In the genomic region with DNA sequence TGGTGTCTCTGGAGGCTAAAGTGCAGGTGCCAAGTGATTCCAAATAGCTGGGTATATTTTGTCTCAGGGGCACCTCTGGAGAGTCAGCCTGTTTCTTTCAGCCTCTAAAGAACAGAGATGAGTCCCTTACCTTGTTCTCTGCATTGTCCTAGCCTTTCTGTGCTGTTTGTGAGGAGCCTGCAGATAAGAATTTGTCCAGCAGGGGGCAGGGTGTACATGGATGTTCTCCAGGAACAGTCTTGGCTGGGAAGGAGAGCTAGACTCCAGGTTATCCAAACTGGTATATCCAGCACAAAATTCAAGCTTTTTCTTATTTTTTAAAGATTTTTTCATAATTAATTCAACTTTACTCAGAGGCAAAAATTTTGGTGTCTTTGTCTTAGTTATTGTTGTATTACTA, we compare ENCODE assay signal across 10 mouse cellular contexts. TPM values are rescaled to one million over a fixed set of nuclear protein-coding genes. Genes with fewer than 3 reads are reported as not detected.
DNase-seq lines count a peak whose midpoint lies in the region; ATAC-seq lines count a peak whose summit lies in the region.
"Had no signal": no experiment of that assay in that cellular context is flagged by ENCODE, and none has a peak within 500 bp of the region (broad histone marks: within the 10 kb centered on the region; RNA-seq: fewer than 3 reads in every experiment).

No protein-coding gene starts in this region.

- H3K4me1 ChIP-seq in liver, embryonic 11.5 days (replicated peaks; ENCODE audit: control insufficient read depth, insufficient read depth, low read length): no peaks in the 10 kb centered on the region
- H3K4me1 ChIP-seq in embryonic facial prominence, embryonic 10.5 days: no peaks in the 10 kb centered on the region
- H3K4me1 ChIP-seq: embryonic facial prominence, embryonic 12.5 days; megakaryocyte, embryonic 14.5 days had no signal

- H3K4me2 ChIP-seq in liver, embryonic 11.5 days: no peak overlapping the region
- H3K4me2 ChIP-seq: embryonic facial prominence, embryonic 12.5 days had no signal

- no peaks in the 10 kb centered on the region for H3K27me3 ChIP-seq in liver, embryonic 11.5 days (replicated peaks; ENCODE audit: control insufficient read depth, insufficient read depth, low read length)
- H3K27me3 ChIP-seq in embryonic facial prominence, embryonic 10.5 days (replicated peaks; ENCODE audit: low read depth, poor library complexity, severe bottlenecking): no peaks in the 10 kb centered on the region
- H3K27me3 ChIP-seq: embryonic facial prominence, embryonic 12.5 days; megakaryocyte, embryonic 14.5 days had no signal

- DNase-seq in liver: peak; percentile 15
- DNase-seq in liver, embryonic 11.5 days (ENCODE audit: low spot score): no peak
- peak; percentile 21 for DNase-seq in adrenal gland, adult 2 months
- DNase-seq in embryonic facial prominence, embryonic 10.5 days (ENCODE audit: low spot score): peak; percentile 27
- DNase-seq in kidney, postnatal 25 days: peak; percentile 40 to 75
- peak; percentile 7 to 10 for DNase-seq in lung, adult 18-20 months
- DNase-seq in right cerebral cortex, postnatal 36 days (ENCODE audit: low spot score in 2 of 2): peak; percentile 5 to 26
- DNase-seq in natural killer cell, adult 2 months (ENCODE audit: low spot score in 2 of 2): no peak

- ATAC-seq in liver, embryonic 11.5 days (replicated peaks; ENCODE audit: low FRiP score): no peak

- no peak overlapping the region for H3K4me3 ChIP-seq in liver, embryonic 11.5 days (ENCODE audit: low read depth, low read length)
- no peak overlapping the region for H3K4me3 ChIP-seq in embryonic facial prominence, embryonic 10.5 days
- H3K4me3 ChIP-seq: embryonic facial prominence, embryonic 12.5 days had no signal

- H3K9me3 ChIP-seq in liver, embryonic 11.5 days (ENCODE audit: control insufficient read depth, low read length): no peaks in the 10 kb centered on the region
- no peaks in the 10 kb centered on the region for H3K9me3 ChIP-seq in embryonic facial prominence, embryonic 10.5 days
- H3K9me3 ChIP-seq: embryonic facial prominence, embryonic 12.5 days; megakaryocyte, embryonic 14.5 days had no signal

- H3K9ac ChIP-seq in liver, embryonic 11.5 days (ENCODE audit: low read depth, low read length): no peak overlapping the region
- H3K9ac ChIP-seq: embryonic facial prominence, embryonic 12.5 days had no signal

- H3K36me3 ChIP-seq in liver, embryonic 11.5 days (ENCODE audit: control insufficient read depth, insufficient read depth, low read length): no peaks in the 10 kb centered on the region
- H3K36me3 ChIP-seq in embryonic facial prominence, embryonic 10.5 days (replicated peaks): no peaks in the 10 kb centered on the region
- H3K36me3 ChIP-seq: embryonic facial prominence, embryonic 12.5 days had no signal

- no peak overlapping the region for H3K27ac ChIP-seq in liver, embryonic 11.5 days (ENCODE audit: low read depth, low read length)
- no peak overlapping the region for H3K27ac ChIP-seq in embryonic facial prominence, embryonic 10.5 days (replicated peaks)
- H3K27ac ChIP-seq: embryonic facial prominence, embryonic 12.5 days had no signal

RNA-seq across cellular contexts. Expression of a gene that starts 11.8 kb away (rescaled TPM):
- polyA plus RNA-seq in liver, embryonic 11.5 days (2014; fragmentation: Nextera tagmentation; extraction: Ambion mirVana): not detected in 2 replicates
- total RNA-seq in adrenal gland, adult 2 months (2021): not detected
- not detected in 2 replicates for polyA plus RNA-seq in adrenal gland, adult 2 months (2012; rRNA removed)
- polyA plus RNA-seq in embryonic facial prominence, embryonic 10.5 days (2016; fragmentation: Nextera tagmentation; extraction: Ambion mirVana): not detected in 2 replicates
- polyA plus RNA-seq: embryonic facial prominence, embryonic 12.5 days had no signal

RNA-seq across cellular contexts. Expression of a gene that starts 28.6 kb away (rescaled TPM):
- not detected in 2 replicates for polyA plus RNA-seq in liver, embryonic 11.5 days (2014; fragmentation: Nextera tagmentation; extraction: Ambion mirVana)
- total RNA-seq in adrenal gland, adult 2 months (2021): not detected
- polyA plus RNA-seq in adrenal gland, adult 2 months (2012; rRNA removed): not detected in 2 replicates
- polyA plus RNA-seq in embryonic facial prominence, embryonic 10.5 days (2016; fragmentation: Nextera tagmentation; extraction: Ambion mirVana): not detected in 2 replicates
- polyA plus RNA-seq: embryonic facial prominence, embryonic 12.5 days had no signal

RNA-seq across cellular contexts. Expression of a gene that starts 42.0 kb away (rescaled TPM):
- polyA plus RNA-seq in liver, embryonic 11.5 days (2014; fragmentation: Nextera tagmentation; extraction: Ambion mirVana): not detected in 2 replicates
- not detected for total RNA-seq in adrenal gland, adult 2 months (2021)
- not detected in 2 replicates for polyA plus RNA-seq in adrenal gland, adult 2 months (2012; rRNA removed)
- polyA plus RNA-seq in embryonic facial prominence, embryonic 10.5 days (2016; fragmentation: Nextera tagmentation; extraction: Ambion mirVana): not detected in 2 replicates
- polyA plus RNA-seq: embryonic facial prominence, embryonic 12.5 days had no signal

Comparison
In these comparisons a context has a peak if more than half of its experiments do, and no peak if none do; other contexts are left out.
1. DNase-seq: peak in liver (single experiment), adrenal gland, adult 2 months (single experiment), embryonic facial prominence, embryonic 10.5 days (single experiment), kidney, postnatal 25 days (2 of 2), lung, adult 18-20 months (2 of 2) and right cerebral cortex, postnatal 36 days (2 of 2); none in liver, embryonic 11.5 days (single experiment) and natural killer cell, adult 2 months (0 of 2).